17 mouse cellular contexts compared by ENCODE assay signal in genomic region chr11:76892972-76893371, GRCm38 (mm10). TPM values are rescaled to one million over a fixed set of nuclear protein-coding genes. Genes with fewer than 3 reads are reported as not detected.
DNase-seq lines count a peak whose midpoint lies in the region; ATAC-seq and TF ChIP-seq lines count a peak whose summit lies in the region.
"Had no signal": no experiment of that assay in that cellular context is flagged by ENCODE, and none has a peak within 500 bp of the region (broad histone marks: within the 10 kb centered on the region; RNA-seq: fewer than 3 reads in every experiment).

No protein-coding gene starts in this region.

- intact Hi-C loops in gastrocnemius, adult 2 months (cut with DNase I) = loop anchor here (10.0 kb wide), 1 partner anchor 218 kb away; the partner anchor contains the start of genes Bhlha9 and Trarg1
- intact Hi-C loops in left cerebral cortex, postnatal 14 days (cut with DNase I) = loop anchor here (5.0 to 10.0 kb wide), 3 partner anchors 81 to 218 kb away; partner anchors contain the start of genes Bhlha9 and Trarg1

- 64% methylated on average over 3 of the region's 3 CpGs for WGBS in lung, embryonic 15.5 days
- 52% methylated on average over 3 of the region's 3 CpGs for WGBS in intestine, postnatal 0 days

- no peak overlapping the region for H3K4me2 ChIP-seq in lung, embryonic 15.5 days
- H3K4me2 ChIP-seq in intestine, postnatal 0 days (replicated peaks; ENCODE audit: low read depth) = no peak overlapping the region
- H3K4me2 ChIP-seq: forebrain, embryonic 12.5 days; midbrain, embryonic 13.5 days had no signal

- H3K27ac ChIP-seq in gastrocnemius, adult 2 months = peak overlapping the region; percentile 66
- peak overlapping the region; percentile 81 for H3K27ac ChIP-seq in lung, embryonic 15.5 days
- no peak overlapping the region for H3K27ac ChIP-seq in intestine, postnatal 0 days (ENCODE audit: low read depth, low read length)
- H3K27ac ChIP-seq: forebrain, embryonic 12.5 days; left cerebral cortex, adult 2 months; limb, embryonic 13.5 days; macrophage; midbrain, embryonic 13.5 days had no signal

- H3K4me1 ChIP-seq in lung, embryonic 15.5 days = peaks cover 51% of the 10 kb centered on the region
- H3K4me1 ChIP-seq in intestine, postnatal 0 days (replicated peaks; ENCODE audit: control insufficient read depth, insufficient read depth, low read length) = peaks cover 1% of the 10 kb centered on the region; the same call in 1 of the 2 replicates

- no peaks in the 10 kb centered on the region for H3K9me3 ChIP-seq in lung, embryonic 15.5 days
- H3K9me3 ChIP-seq in intestine, postnatal 0 days (ENCODE audit: control insufficient read depth) = no peaks in the 10 kb centered on the region
- H3K9me3 ChIP-seq: forebrain, embryonic 12.5 days; limb, embryonic 13.5 days; midbrain, embryonic 13.5 days had no signal

- H3K4me3 ChIP-seq in gastrocnemius, adult 2 months = no peak overlapping the region
- no peak overlapping the region for H3K4me3 ChIP-seq in lung, embryonic 15.5 days
- no peak overlapping the region for H3K4me3 ChIP-seq in intestine, postnatal 0 days (ENCODE audit: low read depth, low read length)
- H3K4me3 ChIP-seq: forebrain, embryonic 12.5 days; left cerebral cortex, adult 2 months; limb, embryonic 13.5 days; midbrain, embryonic 13.5 days had no signal

- ATAC-seq in lung, embryonic 15.5 days (ENCODE audit: borderline replicate concordance, extremely low read depth, low FRiP score, low TSS enrichment) = no peak
- ATAC-seq in intestine, postnatal 0 days = peak; percentile 55; the same call in 1 of the 2 replicates
- ATAC-seq: midbrain, embryonic 13.5 days had no signal

- H3K27me3 ChIP-seq in lung, embryonic 15.5 days = no peaks in the 10 kb centered on the region
- no peaks in the 10 kb centered on the region for H3K27me3 ChIP-seq in intestine, postnatal 0 days (replicated peaks; ENCODE audit: control insufficient read depth, insufficient read depth, low read length)
- H3K27me3 ChIP-seq: forebrain, embryonic 12.5 days; limb, embryonic 13.5 days; midbrain, embryonic 13.5 days had no signal

- DNase-seq in gastrocnemius, adult 2 months = no peak
- no peak for DNase-seq in gastrocnemius, adult 8-10 months (ENCODE audit: low spot score in 2 of 2)
- DNase-seq in kidney, adult 9 months = peak; percentile 42
- DNase-seq in kidney, adult 18-20 months = no peak
- DNase-seq in lung, postnatal 4 days = no peak
- no peak for DNase-seq in left cerebral cortex, postnatal 14 days (ENCODE audit: low spot score in 2 of 2)
- DNase-seq: cerebellum, postnatal 10 days; thymus, postnatal 4 days had no signal

- no peak overlapping the region for H3K9ac ChIP-seq in lung, embryonic 15.5 days
- no peak overlapping the region for H3K9ac ChIP-seq in intestine, postnatal 0 days (ENCODE audit: low read depth, low read length)
- H3K9ac ChIP-seq: forebrain, embryonic 12.5 days; midbrain, embryonic 13.5 days had no signal

- TF ChIP-seq CTCF in gastrocnemius, adult 2 months (IDR thresholded peaks at IDR 0.05) = no peak
- TF ChIP-seq CTCF in intestine, postnatal 0 days (IDR thresholded peaks at IDR 0.05; ENCODE audit: low read depth) = no peak

- no peaks in the 10 kb centered on the region for H3K36me3 ChIP-seq in lung, embryonic 15.5 days
- H3K36me3 ChIP-seq in intestine, postnatal 0 days (ENCODE audit: control insufficient read depth, insufficient read depth) = no peaks in the 10 kb centered on the region
- H3K36me3 ChIP-seq: forebrain, embryonic 12.5 days; limb, embryonic 13.5 days; midbrain, embryonic 13.5 days had no signal

RNA-seq across cellular contexts. Expression of gene Tmigd1, which starts 9.0 kb away (rescaled TPM):
- total RNA-seq in gastrocnemius, adult 2 months (2021) = under 1 TPM in 1 of 2 experiments, not detected in 1; 0.26 TPM
- total RNA-seq in gastrocnemius, adult 8-10 months (2022) = not detected
- 0.14 and 0.24 TPM in 2 replicates for polyA plus RNA-seq in lung, embryonic 15.5 days (2015; fragmentation: Nextera tagmentation; extraction: Ambion mirVana)
- 55.0 and 64.1 TPM in 2 replicates for polyA plus RNA-seq in intestine, postnatal 0 days (2015; fragmentation: Nextera tagmentation; extraction: Ambion mirVana)
- total RNA-seq in left cerebral cortex, postnatal 14 days (2021) = not detected
- total RNA-seq: hematopoietic stem cell, adult 5-6 weeks; layer of hippocampus, adult 8-10 months; left cerebral cortex, adult 2 months had no signal
- polyA plus RNA-seq: forebrain, embryonic 12.5 days; limb, embryonic 13.5 days; macrophage; midbrain, embryonic 13.5 days had no signal

RNA-seq across cellular contexts. Expression of gene Blmh, which starts 31.6 kb away (rescaled TPM):
- total RNA-seq in gastrocnemius, adult 2 months (2021) = 10 to 100 TPM; 27.2 to 35.2 TPM
- total RNA-seq in gastrocnemius, adult 8-10 months (2022) = 10 to 100 TPM; 22.9 to 25.4 (median 24.0) TPM
- 179 and 181 TPM in 2 replicates for polyA plus RNA-seq in lung, embryonic 15.5 days (2015; fragmentation: Nextera tagmentation; extraction: Ambion mirVana)
- 56.7 and 60.9 TPM in 2 replicates for polyA plus RNA-seq in intestine, postnatal 0 days (2015; fragmentation: Nextera tagmentation; extraction: Ambion mirVana)
- total RNA-seq in left cerebral cortex, postnatal 14 days (2021) = 10 to 100 TPM; 71.9 to 79.7 TPM

RNA-seq across cellular contexts. Expression of gene Cpd, which starts 46.2 kb away (rescaled TPM):
- 10 to 100 TPM; 25.7 to 30.5 TPM for total RNA-seq in gastrocnemius, adult 2 months (2021)
- 10 to 100 TPM; 26.9 to 31.3 (median 28.8) TPM for total RNA-seq in gastrocnemius, adult 8-10 months (2022)
- 18.4 and 18.7 TPM in 2 replicates for polyA plus RNA-seq in lung, embryonic 15.5 days (2015; fragmentation: Nextera tagmentation; extraction: Ambion mirVana)
- 10.1 and 11.0 TPM in 2 replicates for polyA plus RNA-seq in intestine, postnatal 0 days (2015; fragmentation: Nextera tagmentation; extraction: Ambion mirVana)
- total RNA-seq in left cerebral cortex, postnatal 14 days (2021) = 10 to 100 TPM; 63.4 to 64.6 TPM
